Mouse (Mus musculus): ENCODE data around the gene Fam13a. TPM values are rescaled to one million over a fixed set of nuclear protein-coding genes. Genes with fewer than 3 reads are reported as not detected.

Gene Fam13a
- 19.5 TPM for polyA plus RNA-seq (2014; fragmentation: Illumina TruSeq; extraction: RNeasy Lipid Tissue Mini Kit (QIAGEN cat#74804); ENCODE audit: low read depth, low replicate concordance)

DNA sequence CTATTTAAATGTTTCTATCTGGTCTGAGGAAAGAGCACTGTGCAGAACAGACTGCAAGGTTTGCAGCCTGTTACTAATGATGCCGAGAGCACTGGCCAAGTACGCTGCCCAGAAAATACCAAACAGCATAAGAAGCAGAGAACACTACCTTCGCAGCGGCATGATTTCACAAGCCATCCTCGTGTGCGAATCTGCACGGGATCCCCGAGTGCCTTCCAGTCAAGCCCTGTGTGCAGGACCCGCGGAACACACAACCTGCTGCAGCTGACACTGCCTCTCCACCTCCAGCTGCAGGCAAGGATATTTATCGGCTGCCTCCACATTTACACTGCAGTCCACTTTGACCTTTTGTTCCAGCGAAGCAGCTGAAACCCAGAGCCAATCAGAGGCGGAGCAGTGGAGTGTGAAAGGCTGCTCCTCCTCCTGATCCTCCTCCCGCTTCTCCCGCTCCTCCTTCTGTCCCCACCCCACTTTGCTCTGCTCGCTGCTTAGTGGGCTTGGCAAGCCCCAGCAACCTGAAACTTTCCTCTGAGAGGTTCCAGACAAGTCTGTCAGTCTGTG lies at the start of gene Fam13a:
Fam13a (minus strand) TSS at position 386 of the 561 bp plus-strand sequence.

DNA sequence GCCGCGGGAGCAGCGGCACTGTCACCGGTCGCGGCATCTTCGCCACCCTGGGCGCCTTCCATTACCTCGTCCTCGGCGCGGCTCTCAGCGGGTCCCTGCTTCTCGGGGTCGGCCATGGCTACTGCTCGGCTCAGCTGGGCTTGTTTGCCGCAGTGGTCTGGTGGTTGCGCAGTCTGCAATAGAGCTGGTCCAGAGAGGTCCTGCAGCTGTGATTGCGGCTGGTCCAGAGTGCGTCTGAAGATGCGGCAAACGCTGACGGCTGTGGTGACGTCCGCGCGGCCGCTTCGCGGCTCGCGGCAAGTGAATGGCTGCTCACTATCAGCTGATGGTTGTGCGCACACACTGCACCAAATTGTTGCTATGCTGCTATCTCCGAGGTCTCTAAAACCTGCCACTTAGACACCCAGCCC lies 117.5 kb downstream of the Fam13a start, which contains the start of gene Nap1l5:
Nap1l5 (minus strand) TSS at position 225 of the 410 bp plus-strand sequence.

Other genes with a start within 250 kb of the Fam13a start
- gene Herc3, start 193.1 kb downstream of the Fam13a start, polyA plus RNA-seq (2014; fragmentation: Illumina TruSeq; extraction: RNeasy Lipid Tissue Mini Kit (QIAGEN cat#74804); ENCODE audit: low read depth, low replicate concordance) = 3.6 TPM
- gene Nap1l5, start 117.5 kb downstream of the Fam13a start, polyA plus RNA-seq (2014; fragmentation: Illumina TruSeq; extraction: RNeasy Lipid Tissue Mini Kit (QIAGEN cat#74804); ENCODE audit: low read depth, low replicate concordance) = 0.26 TPM
- 18.9 TPM for gene Tigd2, start 184.3 kb upstream of the Fam13a start, polyA plus RNA-seq (2014; fragmentation: Illumina TruSeq; extraction: RNeasy Lipid Tissue Mini Kit (QIAGEN cat#74804); ENCODE audit: low read depth, low replicate concordance)

Measured in liver, adult 10 weeks (tissue).